Mouse (Mus musculus) heart, postnatal 0 days (tissue): ENCODE measurements around the gene Kif15. TPM values are rescaled to one million over a fixed set of nuclear protein-coding genes. Genes with fewer than 3 reads are reported as not detected.
A peak's percentile ranks its signal among the peaks of the same experiment; 100 is the strongest.

ENCODE experiments used
- ATAC-seq: fragments of 200-750 bp; cut with Nextera tagmentation; 2 replicates; pipeline ENCODE4 v1.8.0; 2017; ENCODE audit warnings: low read depth, moderate number of reproducible peaks, moderate library complexity; ENCODE audit not compliant: insufficient read depth
- DNase-seq: peaks from one replicate; pipeline ENCODE4 v3.0.0-alpha.2; 2016; ENCODE audit warnings: low spot score
- H3K27ac ChIP-seq: fragments of 300-500 bp; sonication (generic); 2 replicates; pipeline ENCODE4 v1.5.1; 2014; ENCODE audit warnings: low read depth, mild to moderate bottlenecking
- H3K27me3 ChIP-seq: fragments of 300-500 bp; sonication (generic); 2 replicates; pipeline ENCODE4 v1.6.1; 2014; ENCODE audit warnings: low read length, mixed read lengths; ENCODE audit not compliant: control insufficient read depth, insufficient read depth
- H3K36me3 ChIP-seq: fragments of 300-500 bp; sonication (generic); replicated peaks from 2 replicates; pipeline ENCODE4 v1.6.1; 2014; ENCODE audit warnings: low read length, mixed read lengths; ENCODE audit not compliant: control insufficient read depth, insufficient read depth
- H3K4me1 ChIP-seq: fragments of 300-500 bp; sonication (generic); 2 replicates; pipeline ENCODE4 v1.6.1; 2014; ENCODE audit warnings: antibody characterized with exemption; ENCODE audit not compliant: control insufficient read depth, insufficient read depth
- H3K4me2 ChIP-seq: fragments of 300-500 bp; sonication (generic); 2 replicates; pipeline ENCODE4 v1.6.1; 2014; ENCODE audit warnings: low read depth, mild to moderate bottlenecking, low read length, moderate library complexity
- H3K4me3 ChIP-seq: fragments of 300-500 bp; sonication (generic); 2 replicates; pipeline ENCODE4 v1.5.1; 2014; ENCODE audit warnings: low read depth, low read length
- H3K9ac ChIP-seq: fragments of 300-500 bp; sonication (generic); replicated peaks from 2 replicates; pipeline ENCODE4 v1.6.1; 2014; ENCODE audit warnings: low read depth, low read length, mixed read lengths
- H3K9me3 ChIP-seq: fragments of 300-500 bp; sonication (generic); replicated peaks from 2 replicates; pipeline ENCODE4 v1.6.1; 2016; ENCODE audit warnings: low read length; ENCODE audit not compliant: control insufficient read depth
- CTCF ChIP-seq: IDR thresholded peaks from 2 replicates; pipeline ENCODE4 v1.5.1; 2016; ENCODE audit warnings: antibody characterized with exemption, control low read depth, low read depth
- EP300 ChIP-seq: IDR thresholded peaks from 2 replicates; pipeline ENCODE4 v1.6.1; 2016; ENCODE audit warnings: antibody characterized with exemption, low read depth
- WGBS: fragments of 180-500 bp; shearing (Covaris S2); extraction: QIAGEN DNeasy Blood & Tissue Kit; methylation state at CpG from one replicate; pipeline ENCODE4 v1.1.7; 2014; 5-methylcytosine and 5-hydroxymethylcytosine counted together
- polyA plus RNA-seq: library from polyadenylated mRNA; unstranded; fragments of >200 nt; fragmentation: Nextera tagmentation; extraction: Ambion mirVana; gene quantifications from 2 replicates; pipeline ENCODE4 v1.2.1, GENCODE M21; 2015
- total RNA-seq: library from RNA; depleted of rRNA; stranded (reverse); fragments of >200 nt; gene quantifications from 2 replicates; pipeline ENCODE4 v1.2.3, GENCODE M21; 2014; ENCODE audit warnings: low replicate concordance

The Kif15 gene
- total and polyA plus RNA-seq, 2 experiments from 2014 or later: 5.3 to 38.2 TPM

DNA sequence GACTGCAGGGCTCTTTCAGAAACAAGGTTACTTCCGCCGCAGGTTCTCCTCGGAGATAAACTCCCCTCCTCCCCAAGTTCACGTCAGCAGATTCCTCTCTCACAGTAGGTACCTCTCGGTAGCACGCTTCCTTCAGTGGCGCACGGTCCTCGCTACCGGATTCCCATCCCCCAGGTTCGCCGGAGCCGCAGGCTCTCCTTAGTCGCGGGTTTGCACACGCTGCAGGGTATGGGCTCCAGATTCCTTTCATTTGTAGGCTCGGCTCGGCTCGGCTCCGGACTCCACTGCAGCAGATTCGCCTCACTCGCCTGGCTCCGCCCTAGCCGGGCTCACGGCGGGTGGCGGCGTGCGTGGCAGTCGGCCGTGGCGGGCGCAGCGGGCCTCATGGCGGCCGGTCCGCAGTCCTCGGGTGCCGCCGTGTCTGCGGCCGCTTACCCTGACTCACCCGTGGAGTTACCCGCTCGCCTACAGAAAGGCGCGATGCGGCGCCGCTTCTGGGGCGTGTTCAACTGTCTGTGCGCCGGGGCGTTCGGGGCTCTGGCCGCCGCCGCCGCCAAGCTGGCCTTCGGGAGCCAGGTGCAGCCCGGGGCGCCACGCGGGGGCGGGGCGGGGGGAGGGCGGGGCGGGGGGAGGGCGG, 70.3 kb downstream of the Kif15 start, which contains the start of gene Tmem42:
Tmem42 (plus strand) TSS at position 332 of the 637 bp plus-strand sequence.
- no peaks in the 10 kb centered on the region for H3K27me3 ChIP-seq
- no peaks in the 10 kb centered on the region for H3K9me3 ChIP-seq
- H3K4me2 ChIP-seq: peak within 1 kb of the TSS; percentile 85
- H3K4me3 ChIP-seq: peak within 1 kb of the TSS; percentile 89
- H3K4me1 ChIP-seq: peaks cover 15% of the 10 kb centered on the region; the same call in 1 of the 2 replicates
- peak within 1 kb of the TSS; percentile 93 for H3K27ac ChIP-seq
- TF ChIP-seq CTCF: no peak
- no peak for TF ChIP-seq EP300
- peaks cover 18% of the 10 kb centered on the region for H3K36me3 ChIP-seq
- ATAC-seq (peak; percentile 98), DNase-seq (peak; percentile 83)
- peak within 1 kb of the TSS; percentile 78 for H3K9ac ChIP-seq
- WGBS: under 1% methylated on average over 45 of the region's 69 CpGs

DNA sequence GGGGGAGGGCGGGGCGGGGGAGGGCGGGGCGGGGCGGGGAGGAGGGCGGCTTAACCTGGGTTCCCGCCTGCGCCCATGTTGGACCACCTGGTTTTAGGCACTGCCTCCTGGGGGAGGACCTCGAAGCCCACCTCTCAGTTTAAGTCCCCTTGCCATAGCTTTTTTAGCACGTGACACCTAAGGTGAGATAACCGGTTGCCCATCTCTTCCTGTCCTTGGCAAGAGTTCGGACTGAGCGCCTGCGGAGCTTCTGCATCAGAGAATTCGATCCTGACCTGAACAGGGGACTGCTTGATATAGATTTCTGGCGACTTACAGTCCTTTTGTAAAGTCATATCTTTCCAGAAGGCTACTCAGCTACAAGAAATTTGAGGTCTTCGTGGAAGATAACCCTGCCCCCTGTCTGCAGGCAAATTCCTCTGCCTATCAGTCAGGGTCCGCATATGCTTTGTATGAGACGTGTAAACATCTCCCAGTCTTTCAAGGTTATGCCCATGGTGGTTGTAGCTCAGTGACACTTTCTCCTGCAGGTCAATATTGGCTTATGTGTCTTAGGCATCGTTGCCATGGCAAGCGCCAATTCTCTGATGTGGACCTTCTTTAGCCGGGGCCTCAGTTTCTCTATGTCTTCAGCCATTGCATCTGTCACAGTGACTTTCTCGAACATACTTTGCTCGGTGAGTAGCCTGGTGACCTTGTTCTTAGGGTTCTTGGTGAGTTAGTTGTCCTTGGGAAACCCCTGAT, 71.0 kb downstream of the Kif15 start:
- no peak; the same call in 1 of the 2 replicates for ATAC-seq

DNA sequence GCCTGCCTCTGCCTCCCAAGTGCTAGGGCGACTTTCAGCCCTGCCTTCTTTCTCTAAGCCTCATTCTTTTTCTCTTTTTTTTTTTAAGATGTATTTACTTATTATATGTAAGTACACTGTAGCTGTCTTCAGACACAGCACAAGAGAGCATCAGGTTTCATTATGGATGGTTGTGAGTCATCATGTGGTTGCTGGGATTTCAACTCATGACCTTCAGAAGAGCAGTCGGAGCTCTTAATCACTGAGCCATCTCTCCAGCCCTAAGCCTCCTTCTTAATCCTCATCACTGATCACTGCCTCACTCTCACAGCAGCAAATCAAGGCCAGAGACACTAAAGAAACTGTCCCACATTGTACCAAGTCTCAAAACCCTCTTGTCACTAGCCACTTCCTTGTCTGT, 73.4 kb downstream of the Kif15 start:
- Histone ChIP-seq H3K9me3 (no peaks in the 10 kb centered on the region), H3K27me3 (no peaks in the 10 kb centered on the region), H3K27ac (no peak overlapping the region), H3K36me3 (no peaks in the 10 kb centered on the region), H3K4me2 (no peak overlapping the region), H3K4me3 (no peak overlapping the region), H3K4me1 (peaks cover 14% of the 10 kb centered on the region; the same call in 1 of the 2 replicates), H3K9ac (no peak overlapping the region)
- WGBS: 89% methylated on average over 2 of the region's 2 CpGs
- TF ChIP-seq EP300 (no peak), CTCF (no peak)
- ATAC-seq (no peak), DNase-seq (no peak)

More for the DNA sequence above, 71.0 kb downstream of the Kif15 start:
- Histone ChIP-seq H3K9ac (peak overlapping the region; percentile 78; the same call in 1 of the 2 replicates), H3K27ac (0 out of 2 replicates have a peak overlapping the region, but pooled peaks have one; percentile 93), H3K4me1 (peaks cover 15% of the 10 kb centered on the region; the same call in 1 of the 2 replicates), H3K9me3 (no peaks in the 10 kb centered on the region), H3K4me2 (peak overlapping the region; percentile 85), H3K27me3 (no peaks in the 10 kb centered on the region), H3K4me3 (peak overlapping the region; percentile 89), H3K36me3 (peaks cover 12% of the 10 kb centered on the region)
- no peak; the same call in 1 of the 2 replicates for TF ChIP-seq CTCF
- no peak for TF ChIP-seq EP300
- 38% methylated on average over 16 of the region's 24 CpGs for WGBS
- DNase-seq: no peak

DNA sequence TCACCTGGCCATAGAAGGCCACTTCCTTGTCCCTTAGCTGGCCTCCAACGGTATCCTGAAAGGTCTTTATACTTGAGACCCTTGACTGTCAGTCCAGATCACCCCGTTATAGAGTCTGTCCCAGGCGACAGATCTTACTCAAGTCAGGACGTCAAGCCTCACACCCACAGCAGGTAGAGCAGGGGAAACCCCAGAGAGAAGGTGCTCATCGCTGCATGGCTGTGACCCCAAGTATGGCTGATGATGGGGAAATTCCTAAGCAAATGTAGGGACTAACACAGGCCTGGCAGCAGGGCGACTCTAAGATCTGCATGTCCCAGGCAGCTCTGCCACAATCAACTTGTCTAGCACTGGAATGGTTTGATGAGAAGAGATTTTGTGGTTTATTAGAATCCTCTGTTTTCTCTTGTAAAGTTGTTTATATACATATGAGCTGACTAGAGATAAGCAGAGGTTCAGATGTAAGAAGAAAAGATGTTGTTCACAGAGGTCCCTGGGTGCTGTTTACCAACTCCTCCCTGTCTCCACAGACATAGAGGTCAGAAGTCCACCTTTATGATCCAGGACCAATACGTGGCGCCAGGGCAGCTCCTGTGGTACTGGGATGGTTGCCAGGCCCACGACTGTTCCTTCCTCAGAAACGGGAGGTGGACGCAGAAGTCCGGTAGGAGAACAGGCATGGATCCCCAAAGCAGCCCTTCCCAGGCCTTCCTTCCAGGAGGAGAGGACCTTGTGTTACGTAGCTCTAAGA, 80.8 kb downstream of the Kif15 start:
- no peak for ATAC-seq

DNA sequence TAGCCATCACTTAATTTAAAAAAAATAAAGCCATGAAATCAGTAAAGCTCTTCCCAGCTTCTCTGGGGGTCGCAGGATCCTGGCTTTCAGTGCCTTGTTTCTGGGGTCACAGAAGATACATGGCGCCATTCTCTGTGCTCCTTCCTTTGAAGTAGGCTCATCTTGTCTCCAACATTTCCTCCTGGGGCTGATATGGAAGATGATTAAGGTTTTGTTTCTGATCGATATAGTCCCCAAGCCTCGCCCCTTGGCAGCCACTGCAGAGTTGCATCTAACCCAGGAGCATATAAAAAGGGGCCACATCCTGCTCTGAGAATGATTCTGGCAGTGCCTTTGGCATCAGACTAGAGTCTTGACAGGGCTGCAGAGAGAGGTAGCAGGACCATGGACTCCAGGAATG, 83.6 kb downstream of the Kif15 start, which contains the start of gene Tgm4:
Tgm4 (plus strand) TSS at position 301 of the 400 bp plus-strand sequence.
- no peaks in the 10 kb centered on the region for H3K36me3 ChIP-seq
- ATAC-seq (no peak), DNase-seq (no peak)
- H3K27me3 ChIP-seq: no peaks in the 10 kb centered on the region
- WGBS: 73% methylated on average over 4 of the region's 4 CpGs
- TF ChIP-seq EP300: no peak
- TF ChIP-seq CTCF: no peak
- no peak within 1 kb of the TSS for H3K9ac ChIP-seq
- H3K9me3 ChIP-seq: no peaks in the 10 kb centered on the region
- H3K27ac ChIP-seq: no peak within 1 kb of the TSS
- no peak within 1 kb of the TSS for H3K4me3 ChIP-seq
- no peaks in the 10 kb centered on the region for H3K4me1 ChIP-seq
- H3K4me2 ChIP-seq: no peak within 1 kb of the TSS

More for the DNA sequence above, 80.8 kb downstream of the Kif15 start:
- no peak for DNase-seq
- no peaks in the 10 kb centered on the region for H3K27me3 ChIP-seq
- no peaks in the 10 kb centered on the region for H3K9me3 ChIP-seq
- TF ChIP-seq EP300: no peak
- no peak for TF ChIP-seq CTCF
- H3K9ac ChIP-seq: no peak overlapping the region
- no peak overlapping the region for H3K4me3 ChIP-seq
- H3K4me2 ChIP-seq: no peak overlapping the region
- H3K27ac ChIP-seq: no peak overlapping the region
- 73% methylated on average over 13 of the region's 13 CpGs for WGBS
- H3K36me3 ChIP-seq: no peaks in the 10 kb centered on the region
- no peaks in the 10 kb centered on the region for H3K4me1 ChIP-seq
